Mouse (Mus musculus): ENCODE results near the gene Hist1h2bp. TPM values are rescaled to one million over a fixed set of nuclear protein-coding genes. Genes with fewer than 3 reads are reported as not detected.

The Hist1h2bp gene
- 14.0 TPM for total RNA-seq (2023)

DNA sequence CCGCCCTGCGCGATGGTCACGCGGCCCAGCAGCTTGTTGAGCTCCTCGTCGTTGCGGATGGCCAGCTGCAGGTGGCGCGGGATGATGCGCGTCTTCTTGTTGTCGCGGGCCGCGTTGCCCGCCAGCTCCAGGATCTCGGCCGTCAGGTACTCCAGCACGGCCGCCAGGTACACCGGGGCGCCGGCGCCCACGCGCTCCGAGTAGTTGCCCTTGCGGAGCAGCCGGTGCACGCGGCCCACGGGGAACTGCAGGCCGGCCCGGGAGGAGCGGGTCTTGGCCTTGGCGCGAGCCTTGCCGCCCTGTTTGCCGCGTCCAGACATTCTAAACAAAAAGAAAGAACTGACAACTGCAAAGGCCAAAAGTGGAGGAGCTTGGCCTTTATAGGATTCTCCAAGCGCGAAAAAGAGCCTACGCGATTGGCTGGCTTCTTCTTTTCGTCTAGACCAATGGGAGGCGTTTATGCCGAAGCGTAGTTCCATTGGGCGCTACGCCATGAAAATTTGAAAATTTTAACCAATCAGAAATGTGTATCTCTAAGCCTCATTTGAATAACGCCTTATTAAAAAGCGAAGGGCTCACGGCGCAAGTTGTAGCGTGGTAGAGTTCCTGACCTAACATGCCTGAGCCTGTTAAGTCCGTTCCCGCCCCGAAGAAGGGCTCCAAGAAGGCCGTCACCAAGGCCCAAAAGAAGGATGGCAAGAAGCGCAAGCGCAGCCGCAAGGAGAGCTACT, at the start of gene Hist1h2bp, which contains the start of gene Hist1h2an:
Gene Hist1h2bp (plus strand): TSS at position 563 of the 731 bp plus-strand sequence.
Gene Hist1h2an (minus strand): TSS at position 320 of the 731 bp plus-strand sequence.

DNA sequence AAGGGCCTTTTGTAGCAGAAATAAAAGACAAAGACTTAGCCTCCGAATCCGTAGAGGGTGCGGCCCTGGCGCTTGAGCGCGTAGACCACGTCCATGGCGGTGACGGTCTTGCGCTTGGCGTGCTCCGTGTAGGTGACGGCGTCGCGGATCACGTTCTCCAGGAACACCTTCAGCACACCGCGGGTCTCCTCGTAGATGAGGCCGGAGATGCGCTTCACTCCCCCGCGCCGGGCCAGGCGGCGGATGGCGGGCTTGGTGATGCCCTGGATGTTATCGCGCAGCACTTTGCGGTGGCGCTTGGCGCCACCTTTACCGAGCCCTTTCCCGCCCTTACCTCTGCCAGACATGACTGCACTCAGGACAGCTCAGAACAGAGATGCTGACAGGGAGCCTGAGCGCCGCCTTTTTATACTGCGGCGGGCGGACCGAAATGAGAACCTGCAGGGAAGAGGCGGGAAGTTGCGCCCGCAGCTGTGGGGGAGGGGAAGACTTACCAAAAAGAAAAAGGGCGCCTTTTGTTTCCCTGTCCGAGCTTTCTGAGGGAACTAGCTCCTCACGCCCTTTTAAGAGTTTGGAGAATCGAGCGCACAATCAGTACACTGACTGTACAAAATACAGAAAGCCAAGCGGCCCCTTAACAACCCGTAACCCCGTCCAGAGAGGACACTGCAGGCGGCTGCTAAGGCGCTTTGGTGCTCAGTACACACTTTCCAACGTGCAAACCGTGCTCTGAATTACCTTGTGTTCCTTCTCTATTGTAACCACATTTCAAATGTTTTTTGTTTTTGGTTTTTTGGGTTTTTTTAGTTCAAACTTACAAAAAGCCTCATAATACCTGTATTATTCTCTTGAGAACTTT, 36.9 kb upstream of the Hist1h2bp start, which contains the start of gene Hist1h4k:
Gene Hist1h4k (minus strand): TSS at position 347 of the 859 bp plus-strand sequence.

DNA sequence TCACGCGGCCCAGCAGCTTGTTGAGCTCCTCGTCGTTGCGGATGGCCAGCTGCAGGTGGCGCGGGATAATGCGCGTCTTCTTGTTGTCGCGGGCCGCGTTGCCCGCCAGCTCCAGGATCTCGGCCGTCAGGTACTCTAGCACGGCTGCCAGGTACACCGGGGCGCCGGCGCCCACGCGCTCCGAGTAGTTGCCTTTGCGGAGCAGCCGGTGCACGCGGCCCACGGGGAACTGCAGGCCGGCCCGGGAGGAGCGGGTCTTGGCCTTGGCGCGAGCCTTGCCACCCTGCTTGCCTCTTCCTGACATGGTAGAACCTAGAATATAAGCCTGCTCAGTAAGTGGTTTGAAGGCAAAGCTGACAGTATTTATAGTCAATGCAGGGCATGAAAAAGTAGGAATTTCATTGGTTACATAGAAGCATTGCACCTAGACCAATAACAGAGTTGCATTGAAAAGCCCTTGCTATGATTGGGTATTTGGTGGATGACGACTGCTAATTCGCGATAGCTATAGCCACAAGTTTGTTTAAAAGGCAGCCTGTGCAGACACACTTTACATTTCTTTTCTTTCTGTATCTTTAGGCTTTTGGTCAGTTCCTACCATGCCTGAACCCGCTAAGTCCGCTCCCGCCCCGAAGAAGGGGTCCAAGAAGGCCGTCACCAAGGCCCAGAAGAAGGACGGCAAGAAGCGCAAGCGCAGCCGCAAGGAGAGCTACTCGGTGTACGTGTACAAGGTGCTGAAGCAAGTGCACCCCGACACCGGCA, 33.6 kb upstream of the Hist1h2bp start, which contains the start of the genes Hist1h2ak and Hist1h2bn:
Gene Hist1h2ak (minus strand): TSS at position 304 of the 762 bp plus-strand sequence.
Gene Hist1h2bn (plus strand): TSS at position 600 of the 762 bp plus-strand sequence.

DNA sequence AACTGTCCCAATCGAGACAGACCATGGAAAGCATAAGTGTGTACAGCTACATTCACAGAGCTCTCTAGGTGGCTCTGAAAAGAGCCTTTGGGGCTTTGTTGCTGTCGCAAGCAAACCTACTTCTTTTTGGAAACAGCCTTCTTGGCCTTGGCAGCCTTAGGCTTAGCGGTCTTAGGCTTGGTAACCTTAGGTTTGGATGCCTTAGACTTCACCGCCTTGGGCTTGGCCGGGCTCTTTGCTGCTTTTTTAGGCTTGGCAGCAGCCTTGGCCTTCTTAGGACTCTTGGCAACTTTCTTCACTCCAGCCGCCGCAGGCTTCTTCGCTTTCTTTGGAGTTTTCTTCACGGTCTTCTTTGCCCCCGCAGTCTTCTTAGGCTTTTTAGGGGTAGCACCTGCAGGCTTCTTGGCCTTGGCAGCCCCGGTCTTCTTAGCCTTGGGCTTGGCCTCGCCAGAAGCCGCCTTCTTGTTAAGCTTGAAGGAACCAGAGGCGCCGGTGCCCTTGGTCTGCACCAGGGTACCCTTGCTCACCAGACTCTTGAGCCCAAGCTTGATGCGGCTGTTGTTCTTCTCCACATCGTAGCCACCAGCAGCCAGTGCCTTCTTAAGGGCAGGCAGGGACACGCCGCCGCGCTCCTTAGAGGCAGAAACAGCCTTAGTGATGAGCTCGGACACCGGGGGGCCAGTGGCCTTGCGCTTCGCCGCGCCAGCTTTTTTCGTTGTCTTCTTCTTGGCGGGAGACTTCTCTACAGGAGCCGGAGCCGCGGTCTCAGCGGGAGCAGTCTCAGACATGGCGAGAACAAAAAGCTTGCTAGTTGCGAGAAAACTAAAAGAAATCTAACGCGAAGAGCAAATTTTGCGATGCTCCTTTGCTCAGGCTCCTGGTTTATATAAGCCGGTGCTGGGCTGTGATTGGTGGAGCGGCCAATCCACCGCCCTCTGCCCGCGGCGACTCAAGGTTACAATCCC, 7.2 kb upstream of the Hist1h2bp start, which contains the start of gene Hist1h1b:
Gene Hist1h1b (minus strand): TSS at position 859 of the 965 bp plus-strand sequence.

DNA sequence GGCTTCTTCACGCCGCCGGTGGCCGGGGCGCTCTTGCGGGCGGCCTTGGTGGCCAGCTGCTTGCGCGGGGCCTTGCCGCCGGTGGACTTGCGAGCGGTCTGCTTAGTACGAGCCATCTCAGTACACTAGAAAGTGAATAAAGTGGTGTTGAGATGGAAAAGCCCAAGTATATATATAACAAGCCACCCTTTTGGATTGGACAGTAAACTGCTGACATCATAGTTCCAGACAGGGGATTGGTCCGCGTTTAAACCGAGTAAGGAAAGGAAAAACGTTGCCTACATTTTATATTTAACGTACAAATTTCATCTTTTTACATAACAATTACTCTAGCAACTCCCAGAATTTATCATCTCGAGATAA, 4.0 kb upstream of the Hist1h2bp start, which contains the start of gene Hist1h3i:
Gene Hist1h3i (minus strand): TSS at position 116 of the 363 bp plus-strand sequence.

DNA sequence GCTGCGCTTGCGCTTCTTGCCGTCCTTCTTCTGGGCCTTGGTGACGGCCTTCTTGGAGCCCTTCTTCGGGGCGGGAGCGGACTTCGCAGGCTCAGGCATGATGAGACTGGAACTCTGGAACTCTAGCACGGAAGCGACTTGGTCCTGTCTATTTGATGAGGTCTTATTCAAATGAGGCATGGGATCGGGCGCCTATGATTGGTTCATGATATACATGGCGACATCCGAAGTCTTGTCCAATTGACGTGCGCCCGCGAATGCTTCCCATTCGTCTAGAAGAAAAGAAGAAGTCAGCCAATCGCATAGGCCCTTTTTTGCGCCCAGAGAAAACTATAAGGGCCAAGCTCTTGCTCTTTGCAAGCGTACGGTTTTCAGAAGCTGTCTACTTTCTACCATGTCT, 22.8 kb downstream of the Hist1h2bp start, which contains the start of the genes Hist1h2bq and Hist1h2ao:
Gene Hist1h2bq (minus strand): TSS at position 125 of the 400 bp plus-strand sequence.
Gene Hist1h2ao (plus strand): TSS at position 393 of the 400 bp plus-strand sequence.

DNA sequence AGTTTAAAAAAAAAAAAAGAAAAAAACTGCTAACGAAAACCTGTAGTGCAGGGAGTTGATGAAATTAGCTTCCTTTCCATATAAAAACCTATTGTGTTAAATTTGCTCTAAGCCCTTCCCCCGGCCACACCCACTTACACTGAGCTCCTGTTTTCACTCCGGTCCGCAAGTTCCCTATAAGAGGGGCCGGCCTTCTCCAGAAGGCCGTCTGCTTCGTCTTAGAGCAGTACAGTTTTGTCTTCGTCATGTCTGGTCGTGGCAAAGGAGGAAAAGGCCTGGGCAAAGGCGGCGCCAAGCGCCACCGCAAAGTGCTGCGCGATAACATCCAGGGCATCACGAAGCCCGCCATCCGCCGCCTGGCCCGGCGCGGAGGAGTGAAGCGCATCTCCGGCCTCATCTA, 24.3 kb downstream of the Hist1h2bp start, which contains the start of gene Hist1h4m:
Gene Hist1h4m (plus strand): TSS at position 208 of the 400 bp plus-strand sequence.

DNA sequence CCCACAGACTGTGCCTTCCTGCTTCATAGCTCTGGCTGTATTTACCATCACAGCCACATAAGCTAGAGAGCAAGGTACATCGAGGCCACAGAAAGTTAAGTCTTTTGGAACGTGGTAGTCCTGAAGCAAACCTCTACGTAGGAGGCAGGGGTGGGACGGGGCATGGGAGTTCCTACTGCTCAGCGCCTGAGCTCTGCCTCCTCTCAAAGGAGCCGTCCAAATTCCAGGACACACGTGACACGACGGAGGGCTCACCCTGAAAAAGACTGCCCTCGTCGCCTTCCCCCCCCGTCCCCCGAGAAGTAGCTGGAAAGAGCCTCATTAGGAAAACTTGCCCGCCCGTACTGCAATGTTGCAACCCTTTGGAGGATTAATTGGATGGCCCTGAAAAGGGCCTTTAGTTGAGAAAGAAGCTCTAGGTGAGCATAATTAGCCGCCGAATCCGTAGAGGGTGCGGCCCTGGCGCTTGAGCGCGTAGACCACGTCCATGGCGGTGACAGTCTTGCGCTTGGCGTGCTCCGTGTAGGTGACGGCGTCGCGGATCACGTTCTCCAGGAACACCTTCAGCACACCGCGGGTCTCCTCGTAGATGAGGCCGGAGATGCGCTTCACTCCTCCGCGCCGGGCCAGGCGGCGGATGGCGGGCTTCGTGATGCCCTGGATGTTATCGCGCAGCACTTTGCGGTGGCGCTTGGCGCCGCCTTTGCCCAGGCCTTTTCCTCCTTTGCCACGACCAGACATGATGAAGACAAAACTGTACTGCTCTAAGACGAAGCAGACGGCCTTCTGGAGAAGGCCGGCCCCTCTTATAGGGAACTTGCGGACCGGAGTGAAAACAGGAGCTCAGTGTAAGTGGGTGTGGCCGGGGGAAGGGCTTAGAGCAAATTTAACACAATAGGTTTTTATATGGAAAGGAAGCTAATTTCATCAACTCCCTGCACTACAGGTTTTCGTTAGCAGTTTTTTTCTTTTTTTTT, 44.4 kb downstream of the Hist1h2bp start, which contains the start of gene Hist1h4n:
Gene Hist1h4n (minus strand): TSS at position 779 of the 977 bp plus-strand sequence.

DNA sequence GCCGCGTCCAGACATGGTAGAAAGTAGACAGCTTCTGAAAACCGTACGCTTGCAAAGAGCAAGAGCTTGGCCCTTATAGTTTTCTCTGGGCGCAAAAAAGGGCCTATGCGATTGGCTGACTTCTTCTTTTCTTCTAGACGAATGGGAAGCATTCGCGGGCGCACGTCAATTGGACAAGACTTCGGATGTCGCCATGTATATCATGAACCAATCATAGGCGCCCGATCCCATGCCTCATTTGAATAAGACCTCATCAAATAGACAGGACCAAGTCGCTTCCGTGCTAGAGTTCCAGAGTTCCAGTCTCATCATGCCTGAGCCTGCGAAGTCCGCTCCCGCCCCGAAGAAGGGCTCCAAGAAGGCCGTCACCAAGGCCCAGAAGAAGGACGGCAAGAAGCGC, 46.2 kb downstream of the Hist1h2bp start, which contains the start of the genes Hist1h2ap and Hist1h2br:
Gene Hist1h2ap (minus strand): TSS at position 47 of the 400 bp plus-strand sequence.
Gene Hist1h2br (plus strand): TSS at position 283 of the 400 bp plus-strand sequence.

Other genes starting within 250 kb of the Hist1h2bp start
- not detected for gene Olfr1366, start 244.7 kb upstream of the Hist1h2bp start, total RNA-seq (2023)
- not detected for gene Olfr1535, start 227.6 kb upstream of the Hist1h2bp start, total RNA-seq (2023)
- gene Olfr1364, start 205.7 kb upstream of the Hist1h2bp start, total RNA-seq (2023), result not detected
- not detected for gene Olfr1362, start 173.4 kb upstream of the Hist1h2bp start, total RNA-seq (2023)
- gene Olfr11, start 144.9 kb upstream of the Hist1h2bp start, total RNA-seq (2023), result not detected
- gene Olfr1361, start 124.1 kb upstream of the Hist1h2bp start, total RNA-seq (2023), result not detected
- gene Olfr1360, start 110.1 kb upstream of the Hist1h2bp start, total RNA-seq (2023), result not detected
- gene Olfr1359, start 89.3 kb upstream of the Hist1h2bp start, total RNA-seq (2023), result not detected
- gene Hist1h2bl, start 71.3 kb upstream of the Hist1h2bp start, total RNA-seq (2023), result 38.5 TPM
- 23.2 TPM for gene Hist1h2ai, start 71.0 kb upstream of the Hist1h2bp start, total RNA-seq (2023)
- gene Hist1h3h, start 69.8 kb upstream of the Hist1h2bp start, total RNA-seq (2023), result 51.3 TPM
- 9.1 TPM for gene Hist1h2bm, start 65.4 kb upstream of the Hist1h2bp start, total RNA-seq (2023)
- gene Hist1h4j, start 52.4 kb upstream of the Hist1h2bp start, total RNA-seq (2023), result 8.5 TPM
- gene Hist1h4k, start 37.0 kb upstream of the Hist1h2bp start, total RNA-seq (2023), result 192 TPM
- 29.1 TPM for gene Hist1h2ak, start 33.6 kb upstream of the Hist1h2bp start, total RNA-seq (2023)
- 72.0 TPM for gene Hist1h2bn, start 33.3 kb upstream of the Hist1h2bp start, total RNA-seq (2023)
- gene Hist1h1b, start 6.8 kb upstream of the Hist1h2bp start, total RNA-seq (2023), result 15.4 TPM
- gene Hist1h3i, start 4.1 kb upstream of the Hist1h2bp start, total RNA-seq (2023), result 103 TPM
- gene Hist1h2an, start 243 bp upstream of the Hist1h2bp start, total RNA-seq (2023), result 12.5 TPM
- gene Hist1h2bq, start 22.7 kb downstream of the Hist1h2bp start, total RNA-seq (2023), result 25.5 TPM
- 52.1 TPM for gene Hist1h2ao, start 23.0 kb downstream of the Hist1h2bp start, total RNA-seq (2023)
- gene Hist1h4m, start 24.3 kb downstream of the Hist1h2bp start, total RNA-seq (2023), result 202 TPM
- not detected for gene Hist1h4n, start 44.7 kb downstream of the Hist1h2bp start, total RNA-seq (2023)
- 61.1 TPM for gene Hist1h2ap, start 46.0 kb downstream of the Hist1h2bp start, total RNA-seq (2023)
- gene Hist1h2br, start 46.3 kb downstream of the Hist1h2bp start, total RNA-seq (2023), result 25.7 TPM
- 3.5 TPM for gene Zfp184, start 157.6 kb downstream of the Hist1h2bp start, total RNA-seq (2023)
- gene Pom121l2, start 193.7 kb downstream of the Hist1h2bp start, total RNA-seq (2023), result not detected
- 0.53 TPM for gene Prss16, start 222.3 kb downstream of the Hist1h2bp start, total RNA-seq (2023)
- gene Hist1h2ah, start 248.1 kb downstream of the Hist1h2bp start, total RNA-seq (2023), result 27.0 TPM
- 29.9 TPM for gene Hist1h2bk, start 248.4 kb downstream of the Hist1h2bp start, total RNA-seq (2023)